Comparison of ENCODE assay signal across 27 mouse cellular contexts in genomic region chr8:11256405-11256804, GRCm38 (mm10). TPM values are rescaled to one million over a fixed set of nuclear protein-coding genes. Genes with fewer than 3 reads are reported as not detected.
DNase-seq lines count a peak whose midpoint lies in the region; ATAC-seq and TF ChIP-seq lines count a peak whose summit lies in the region.
"Had no signal": no experiment of that assay in that cellular context is flagged by ENCODE, and none has a peak within 500 bp of the region (broad histone marks: within the 10 kb centered on the region; RNA-seq: fewer than 3 reads in every experiment).

No protein-coding gene starts in this region.

- no peaks in the 10 kb centered on the region for H3K36me3 ChIP-seq in intestine, embryonic 15.5 days
- H3K36me3 ChIP-seq in intestine, postnatal 0 days (ENCODE audit: control insufficient read depth, insufficient read depth): no peaks in the 10 kb centered on the region
- H3K36me3 ChIP-seq in limb, embryonic 15.5 days: no peaks in the 10 kb centered on the region
- H3K36me3 ChIP-seq in limb, embryonic 10.5 days: peaks cover 3% of the 10 kb centered on the region; the same call in 1 of the 2 replicates
- no peaks in the 10 kb centered on the region for H3K36me3 ChIP-seq in stomach, embryonic 15.5 days
- H3K36me3 ChIP-seq in forebrain, embryonic 13.5 days (ENCODE audit: poor library complexity, severe bottlenecking): no peaks in the 10 kb centered on the region
- H3K36me3 ChIP-seq: embryonic facial prominence, embryonic 12.5 days; hindbrain, embryonic 13.5 days; neural tube, embryonic 13.5 days had no signal

- H3K9me3 ChIP-seq in intestine, embryonic 15.5 days: no peaks in the 10 kb centered on the region
- H3K9me3 ChIP-seq in intestine, postnatal 0 days (ENCODE audit: control insufficient read depth): no peaks in the 10 kb centered on the region
- no peaks in the 10 kb centered on the region for H3K9me3 ChIP-seq in limb, embryonic 15.5 days
- H3K9me3 ChIP-seq in limb, embryonic 10.5 days (replicated peaks): no peaks in the 10 kb centered on the region
- no peaks in the 10 kb centered on the region for H3K9me3 ChIP-seq in stomach, embryonic 15.5 days
- H3K9me3 ChIP-seq in forebrain, embryonic 13.5 days (replicated peaks): no peaks in the 10 kb centered on the region
- H3K9me3 ChIP-seq: embryonic facial prominence, embryonic 12.5 days; hindbrain, embryonic 13.5 days; megakaryocyte, embryonic 14.5 days; neural tube, embryonic 13.5 days had no signal

- 73% methylated on average over 7 of the region's 7 CpGs for WGBS in intestine, embryonic 15.5 days
- WGBS in intestine, postnatal 0 days: 75% methylated on average over 7 of the region's 7 CpGs
- whole genome bisulfite sequencing in limb, embryonic 15.5 days: 73% methylated on average over 7 of the region's 7 CpGs
- 82% methylated on average over 7 of the region's 7 CpGs for WGBS in limb, embryonic 10.5 days
- 70% methylated on average over 7 of the region's 7 CpGs for WGBS in stomach, embryonic 15.5 days
- WGBS in forebrain, embryonic 13.5 days: 76% methylated on average over 7 of the region's 7 CpGs

- TF ChIP-seq CTCF in intestine, postnatal 0 days (IDR thresholded peaks at IDR 0.05; ENCODE audit: low read depth): no peak

- H3K4me3 ChIP-seq in intestine, embryonic 15.5 days (replicated peaks): no peak overlapping the region
- H3K4me3 ChIP-seq in intestine, postnatal 0 days (ENCODE audit: low read depth, low read length): no peak overlapping the region
- no peak overlapping the region for H3K4me3 ChIP-seq in limb, embryonic 15.5 days
- H3K4me3 ChIP-seq in limb, embryonic 10.5 days: no peak overlapping the region
- H3K4me3 ChIP-seq in stomach, embryonic 15.5 days (replicated peaks): no peak overlapping the region
- no peak overlapping the region for H3K4me3 ChIP-seq in forebrain, embryonic 13.5 days
- H3K4me3 ChIP-seq: embryonic facial prominence, embryonic 12.5 days; erythroblast, embryonic 14.5 days; hindbrain, embryonic 13.5 days; left cerebral cortex, adult 2 months; megakaryocyte, embryonic 14.5 days; neural tube, embryonic 13.5 days had no signal

- no peaks in the 10 kb centered on the region for H3K27me3 ChIP-seq in intestine, embryonic 15.5 days (replicated peaks)
- H3K27me3 ChIP-seq in intestine, postnatal 0 days (replicated peaks; ENCODE audit: control insufficient read depth, insufficient read depth, low read length): no peaks in the 10 kb centered on the region
- H3K27me3 ChIP-seq in limb, embryonic 15.5 days: no peaks in the 10 kb centered on the region
- H3K27me3 ChIP-seq in limb, embryonic 10.5 days (ENCODE audit: low read depth, poor library complexity, severe bottlenecking): no peaks in the 10 kb centered on the region
- no peaks in the 10 kb centered on the region for H3K27me3 ChIP-seq in stomach, embryonic 15.5 days (replicated peaks)
- H3K27me3 ChIP-seq in forebrain, embryonic 13.5 days: no peaks in the 10 kb centered on the region
- H3K27me3 ChIP-seq: embryonic facial prominence, embryonic 12.5 days; hindbrain, embryonic 13.5 days; neural tube, embryonic 13.5 days; Patski had no signal

- DNase-seq in heart, adult 11 months: peak; percentile 88
- no peak for DNase-seq in heart, postnatal 4 days
- DNase-seq in limb, embryonic 10.5 days (ENCODE audit: low spot score): no peak
- DNase-seq: adrenal gland, adult 8-10 months; cerebellum, adult 9-11 months; gastrocnemius, postnatal 25 days; left cerebral cortex, postnatal 4 days; lung, adult 18-20 months; midbrain, embryonic 14.5 days; right cerebral cortex, adult 18-20 months; thymus, adult 18-20 months; thymus, postnatal 4 days had no signal

- H3K27ac ChIP-seq in intestine, embryonic 15.5 days: peak overlapping the region; percentile 36; the same call in 1 of the 2 replicates
- no peak overlapping the region for H3K27ac ChIP-seq in intestine, postnatal 0 days (ENCODE audit: low read depth, low read length)
- peak overlapping the region; percentile 6; the same call in 1 of the 2 replicates for H3K27ac ChIP-seq in limb, embryonic 15.5 days
- no peak overlapping the region for H3K27ac ChIP-seq in limb, embryonic 10.5 days
- peak overlapping the region; percentile 65; the same call in 1 of the 2 replicates for H3K27ac ChIP-seq in stomach, embryonic 15.5 days
- no peak overlapping the region for H3K27ac ChIP-seq in forebrain, embryonic 13.5 days
- H3K27ac ChIP-seq: embryonic facial prominence, embryonic 12.5 days; hindbrain, embryonic 13.5 days; left cerebral cortex, adult 2 months; neural tube, embryonic 13.5 days had no signal

- no peak for ATAC-seq in intestine, embryonic 15.5 days
- no peak for ATAC-seq in intestine, postnatal 0 days
- no peak for ATAC-seq in limb, embryonic 15.5 days (ENCODE audit: insufficient number of reproducible peaks, low FRiP score, low TSS enrichment, low read depth)
- no peak for ATAC-seq in stomach, embryonic 15.5 days (ENCODE audit: insufficient read depth, low FRiP score, low read depth)
- no peak for ATAC-seq in forebrain, embryonic 13.5 days
- ATAC-seq: CD4-positive, CD25-positive, alpha-beta regulatory T cell, adult 4 months; forebrain, embryonic 14.5 days; Patski had no signal

- no peak overlapping the region for H3K4me2 ChIP-seq in intestine, embryonic 15.5 days (replicated peaks)
- H3K4me2 ChIP-seq in intestine, postnatal 0 days (replicated peaks; ENCODE audit: low read depth): no peak overlapping the region
- no peak overlapping the region for H3K4me2 ChIP-seq in limb, embryonic 15.5 days
- no peak overlapping the region for H3K4me2 ChIP-seq in stomach, embryonic 15.5 days
- no peak overlapping the region for H3K4me2 ChIP-seq in forebrain, embryonic 13.5 days
- H3K4me2 ChIP-seq: embryonic facial prominence, embryonic 12.5 days; hindbrain, embryonic 13.5 days; liver, embryonic 11.5 days; neural tube, embryonic 13.5 days had no signal

- no peak overlapping the region for H3K9ac ChIP-seq in intestine, embryonic 15.5 days
- no peak overlapping the region for H3K9ac ChIP-seq in intestine, postnatal 0 days (ENCODE audit: low read depth, low read length)
- H3K9ac ChIP-seq in limb, embryonic 15.5 days: no peak overlapping the region
- H3K9ac ChIP-seq in stomach, embryonic 15.5 days: no peak overlapping the region
- H3K9ac ChIP-seq in forebrain, embryonic 13.5 days: no peak overlapping the region
- H3K9ac ChIP-seq: embryonic facial prominence, embryonic 12.5 days; hindbrain, embryonic 13.5 days; neural tube, embryonic 13.5 days had no signal

- H3K4me1 ChIP-seq in intestine, embryonic 15.5 days (replicated peaks): peaks cover 37% of the 10 kb centered on the region
- 0 out of 2 replicates have a peak, but pooled peaks cover 4% of the 10 kb centered on the region for H3K4me1 ChIP-seq in intestine, postnatal 0 days (replicated peaks; ENCODE audit: control insufficient read depth, insufficient read depth, low read length)
- H3K4me1 ChIP-seq in limb, embryonic 15.5 days: peaks cover 23% of the 10 kb centered on the region
- peaks cover 18% of the 10 kb centered on the region for H3K4me1 ChIP-seq in limb, embryonic 10.5 days
- peaks cover 28% of the 10 kb centered on the region for H3K4me1 ChIP-seq in stomach, embryonic 15.5 days
- H3K4me1 ChIP-seq in forebrain, embryonic 13.5 days: peaks cover 15% of the 10 kb centered on the region

RNA-seq across cellular contexts. Expression of gene Col4a2, which starts 56.2 kb away (rescaled TPM):
- 100 to 1,000 TPM; 558 to 588 TPM for total RNA-seq in heart, postnatal 4 days (2021)
- 60.2 and 61.4 TPM in 2 replicates for polyA plus RNA-seq in intestine, embryonic 15.5 days (2015; fragmentation: Nextera tagmentation; extraction: Ambion mirVana)
- polyA plus RNA-seq in intestine, postnatal 0 days (2015; fragmentation: Nextera tagmentation; extraction: Ambion mirVana): 44.5 and 44.8 TPM in 2 replicates
- 77.4 and 83.3 TPM in 2 replicates for polyA plus RNA-seq in limb, embryonic 15.5 days (2015; fragmentation: Nextera tagmentation; extraction: Ambion mirVana)
- polyA plus RNA-seq in limb, embryonic 10.5 days (2016; fragmentation: Nextera tagmentation; extraction: Ambion mirVana): 53.0 and 53.6 TPM in 2 replicates
- polyA plus RNA-seq in stomach, embryonic 15.5 days (2015; fragmentation: Nextera tagmentation; extraction: Ambion mirVana): 72.1 and 81.2 TPM in 2 replicates
- polyA plus RNA-seq in forebrain, embryonic 13.5 days (2015; fragmentation: Nextera tagmentation; extraction: Ambion mirVana): 21.7 and 24.0 TPM in 2 replicates
- polyA plus RNA-seq: CD4-positive, CD25-positive, alpha-beta regulatory T cell, adult 4 months had no signal

RNA-seq across cellular contexts. Expression of gene Col4a1, which starts 56.2 kb away (rescaled TPM):
- total RNA-seq in heart, postnatal 4 days (2021): 1,000 to 10,000 TPM; 1,026 to 1,084 TPM
- 161 and 170 TPM in 2 replicates for polyA plus RNA-seq in intestine, embryonic 15.5 days (2015; fragmentation: Nextera tagmentation; extraction: Ambion mirVana)
- 84.5 and 85.5 TPM in 2 replicates for polyA plus RNA-seq in intestine, postnatal 0 days (2015; fragmentation: Nextera tagmentation; extraction: Ambion mirVana)
- polyA plus RNA-seq in limb, embryonic 15.5 days (2015; fragmentation: Nextera tagmentation; extraction: Ambion mirVana): 172 and 209 TPM in 2 replicates
- 141 and 145 TPM in 2 replicates for polyA plus RNA-seq in limb, embryonic 10.5 days (2016; fragmentation: Nextera tagmentation; extraction: Ambion mirVana)
- polyA plus RNA-seq in stomach, embryonic 15.5 days (2015; fragmentation: Nextera tagmentation; extraction: Ambion mirVana): 191 and 208 TPM in 2 replicates
- 50.8 and 53.5 TPM in 2 replicates for polyA plus RNA-seq in forebrain, embryonic 13.5 days (2015; fragmentation: Nextera tagmentation; extraction: Ambion mirVana)

Comparison
In these comparisons a context has a peak if more than half of its experiments do, and no peak if none do; other contexts are left out.
1. H3K27ac ChIP-seq: peak in intestine, embryonic 15.5 days (single experiment), limb, embryonic 15.5 days (single experiment) and stomach, embryonic 15.5 days (single experiment); none in intestine, postnatal 0 days (single experiment), limb, embryonic 10.5 days (single experiment) and forebrain, embryonic 13.5 days (single experiment).